Mouse (Mus musculus) kidney, postnatal 36 days (tissue): ENCODE results near the gene Itgax.

ENCODE experiments used
- DNase-seq, 2 experiments: peaks; one replicate each; pipeline ENCODE4 v3.0.0; 2021 to 2022; ENCODE audit warnings: mixed read lengths in 2 of 2

The Itgax gene

DNA sequence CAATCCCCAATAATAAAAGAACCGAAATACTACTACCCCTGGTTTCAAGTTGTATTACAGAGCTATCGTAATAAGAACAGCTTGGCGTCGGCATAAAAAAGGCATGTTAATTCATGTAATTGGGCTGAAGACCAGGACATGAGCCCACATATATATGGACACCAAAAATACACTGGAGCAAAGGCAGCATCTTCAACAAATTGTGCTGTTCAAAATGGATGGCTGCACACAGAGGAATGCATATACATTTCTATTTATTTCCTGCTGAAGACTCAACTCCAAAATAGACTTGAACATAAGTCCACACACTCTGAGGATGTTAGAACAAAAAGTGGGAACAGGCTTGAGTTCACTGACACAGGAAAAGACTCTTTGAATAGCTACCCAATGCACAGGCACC lies 34.7 kb downstream of the Itgax start:
- DNase-seq = no peak

DNA sequence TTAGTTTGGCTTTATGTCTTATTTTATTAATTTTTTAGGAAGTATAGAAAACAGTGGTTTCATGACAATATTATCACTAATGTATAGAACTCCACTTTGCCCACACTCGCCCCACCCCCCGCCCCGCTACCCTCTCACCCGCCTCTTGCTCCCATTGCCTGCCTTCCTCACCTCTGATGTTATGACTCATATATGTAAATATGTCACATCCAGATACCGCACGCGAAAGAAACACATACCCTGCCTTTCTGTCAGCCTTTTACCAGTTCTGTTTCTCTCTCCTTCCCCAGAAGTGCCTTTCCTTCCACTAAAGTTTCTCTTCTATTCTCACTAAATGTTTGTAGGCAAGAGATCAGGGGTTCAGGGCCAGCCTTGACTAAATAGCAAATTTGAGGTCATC lies 37.0 kb downstream of the Itgax start:
- no peak for DNase-seq

GRCm38 (mm10) chr7:128169996-128170395 lies 40.6 kb downstream of the Itgax start:
- no peak for DNase-seq

GRCm38 (mm10) chr7:128178385-128178784 lies 49.0 kb downstream of the Itgax start:
- no peak for DNase-seq

GRCm38 (mm10) chr7:128180126-128180525 lies 50.8 kb downstream of the Itgax start:
- DNase-seq = no peak

DNA sequence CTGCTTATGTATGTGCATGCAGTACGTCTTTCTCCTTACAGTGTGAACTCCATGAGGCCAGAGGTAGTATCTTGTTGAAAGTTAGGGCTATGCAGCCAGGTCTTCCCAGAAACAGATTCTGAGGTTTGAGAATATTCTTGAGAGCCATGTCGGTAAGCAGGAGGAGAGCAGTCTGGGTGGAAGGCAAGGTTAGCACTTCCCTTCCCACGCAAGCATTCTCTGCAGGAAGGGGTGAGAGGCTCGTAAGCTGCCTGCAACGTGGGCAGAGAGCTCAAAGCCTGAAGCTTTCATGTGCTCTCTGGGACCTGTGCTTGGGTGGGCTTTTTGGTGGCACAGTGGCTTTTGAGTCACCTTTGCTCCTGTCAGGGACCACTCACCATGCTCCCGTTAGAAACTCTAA lies 51.2 kb downstream of the Itgax start:
- no peak for DNase-seq

DNA sequence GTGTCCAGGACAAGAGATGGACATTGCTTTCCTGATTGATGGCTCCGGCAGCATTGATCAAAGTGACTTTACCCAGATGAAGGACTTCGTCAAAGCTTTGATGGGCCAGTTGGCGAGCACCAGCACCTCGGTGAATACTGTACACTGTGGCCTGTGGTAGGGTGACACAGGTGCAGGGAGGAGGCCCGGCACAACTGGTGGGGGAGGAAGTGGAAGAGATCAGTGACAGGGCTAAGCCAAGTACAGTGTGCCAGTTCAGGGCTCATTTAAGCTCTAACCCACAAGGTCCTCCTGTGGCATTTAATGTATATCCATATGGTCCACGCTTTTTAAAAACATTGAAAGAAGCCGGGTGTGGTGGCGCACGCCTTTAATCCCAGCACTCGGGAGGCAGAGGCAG lies 52.3 kb downstream of the Itgax start:
- DNase-seq = no peak
